8 mouse cellular contexts compared by ENCODE assay signal in the genomic region with DNA sequence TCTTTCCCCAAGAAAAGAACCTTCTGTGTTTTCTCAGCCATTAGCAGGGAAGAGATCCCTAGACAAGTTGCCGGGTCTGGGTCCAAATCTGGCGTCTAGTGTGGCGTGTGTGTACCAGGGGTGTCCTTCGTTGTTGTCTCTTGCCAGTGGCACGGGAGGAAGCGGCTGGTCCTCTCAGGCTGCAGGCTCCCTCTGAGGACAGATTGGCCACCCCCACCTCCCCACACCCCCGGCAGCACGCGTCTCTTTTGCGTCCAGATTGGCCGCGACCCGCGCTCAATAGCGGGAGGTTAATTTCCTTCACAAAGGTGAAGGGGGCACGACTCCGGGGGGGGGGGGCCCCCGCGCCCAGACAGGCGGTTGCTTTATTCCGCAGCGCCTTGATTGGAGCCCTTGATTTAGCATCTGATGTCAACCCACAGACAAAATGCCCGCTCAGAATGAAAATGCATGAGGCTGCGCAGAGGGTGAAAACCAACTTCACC. TPM values are rescaled to one million over a fixed set of nuclear protein-coding genes. Genes with fewer than 3 reads are reported as not detected.
A peak's percentile ranks its signal among the peaks of the same experiment; 100 is the strongest.
DNase-seq lines count a peak whose midpoint lies in the region; ATAC-seq lines count a peak whose summit lies in the region.

No protein-coding gene starts in this region.

- no peaks in the 10 kb centered on the region for H3K36me3 ChIP-seq in kidney, embryonic 16.5 days (ENCODE audit: insufficient read depth, low read length)
- H3K36me3 ChIP-seq in hindbrain, embryonic 13.5 days, result no peaks in the 10 kb centered on the region
- no peaks in the 10 kb centered on the region for H3K36me3 ChIP-seq in midbrain, embryonic 16.5 days (ENCODE audit: control insufficient read depth, insufficient read depth, low read length)

- no peak for ATAC-seq in kidney, embryonic 16.5 days (ENCODE audit: low FRiP score, low TSS enrichment)
- no peak for ATAC-seq in hindbrain, embryonic 13.5 days (ENCODE audit: low FRiP score)
- no peak for ATAC-seq in midbrain, embryonic 16.5 days

- H3K9me3 ChIP-seq in kidney, embryonic 16.5 days (ENCODE audit: low read length), result no peaks in the 10 kb centered on the region
- no peaks in the 10 kb centered on the region for H3K9me3 ChIP-seq in hindbrain, embryonic 13.5 days
- H3K9me3 ChIP-seq in midbrain, embryonic 16.5 days (replicated peaks; ENCODE audit: control insufficient read depth, low read length, poor library complexity, severe bottlenecking), result no peaks in the 10 kb centered on the region

- no peak overlapping the region for H3K9ac ChIP-seq in kidney, embryonic 16.5 days (replicated peaks; ENCODE audit: low read length)
- H3K9ac ChIP-seq in hindbrain, embryonic 13.5 days, result peak overlapping the region; percentile 95
- peak overlapping the region; percentile 90 for H3K9ac ChIP-seq in midbrain, embryonic 16.5 days (ENCODE audit: low read depth, low read length)

- H3K4me2 ChIP-seq in kidney, embryonic 16.5 days (replicated peaks; ENCODE audit: low read depth, low read length), result peak overlapping the region; percentile 94
- H3K4me2 ChIP-seq in hindbrain, embryonic 13.5 days, result peak overlapping the region; percentile 90
- H3K4me2 ChIP-seq in midbrain, embryonic 16.5 days (ENCODE audit: low read length), result peak overlapping the region; percentile 90

- no peak for DNase-seq in kidney, postnatal 14 days
- peak; percentile 72 for DNase-seq in embryo, embryonic 11 days
- no peak for DNase-seq in thymus, postnatal 10 days (ENCODE audit: low spot score in 2 of 2)
- no peak for DNase-seq in frontal cortex, postnatal 36 days (ENCODE audit: low spot score in 2 of 2)
- no peak for DNase-seq in adipocyte (ENCODE audit: low spot score)

- H3K27ac ChIP-seq in kidney, embryonic 16.5 days (ENCODE audit: low read length), result no peak overlapping the region
- H3K27ac ChIP-seq in hindbrain, embryonic 13.5 days, result peak overlapping the region; percentile 97
- H3K27ac ChIP-seq in midbrain, embryonic 16.5 days (ENCODE audit: low read length), result peak overlapping the region; percentile 95

- under 1% methylated on average over 24 of the region's 24 CpGs for WGBS in kidney, embryonic 16.5 days
- WGBS in hindbrain, embryonic 13.5 days, result 1% methylated on average over 24 of the region's 24 CpGs
- WGBS in midbrain, embryonic 16.5 days, result 1% methylated on average over 24 of the region's 24 CpGs

- H3K27me3 ChIP-seq in kidney, embryonic 16.5 days (ENCODE audit: insufficient read depth, low read length), result peaks cover 91% of the 10 kb centered on the region
- H3K27me3 ChIP-seq in hindbrain, embryonic 13.5 days, result peaks cover 47% of the 10 kb centered on the region
- no peaks in the 10 kb centered on the region for H3K27me3 ChIP-seq in midbrain, embryonic 16.5 days (ENCODE audit: control insufficient read depth, insufficient read depth, low read depth, low read length)

- H3K4me3 ChIP-seq in kidney, embryonic 16.5 days (ENCODE audit: low read length), result peak overlapping the region; percentile 55
- H3K4me3 ChIP-seq in hindbrain, embryonic 13.5 days, result peak overlapping the region; percentile 76
- H3K4me3 ChIP-seq in midbrain, embryonic 16.5 days (ENCODE audit: low read depth, low read length), result peak overlapping the region; percentile 81

- peaks cover 41% of the 10 kb centered on the region for H3K4me1 ChIP-seq in kidney, embryonic 16.5 days (ENCODE audit: insufficient read depth, low read length)
- peaks cover 75% of the 10 kb centered on the region for H3K4me1 ChIP-seq in hindbrain, embryonic 13.5 days (replicated peaks)
- H3K4me1 ChIP-seq in midbrain, embryonic 16.5 days (ENCODE audit: control insufficient read depth, insufficient read depth, low read length), result peaks cover 38% of the 10 kb centered on the region

RNA-seq across cellular contexts. Expression of a gene that starts 1.1 kb away (rescaled TPM):
- not detected in 2 replicates for polyA plus RNA-seq in kidney, embryonic 16.5 days (2015; fragmentation: Nextera tagmentation; extraction: Ambion mirVana)
- polyA plus RNA-seq in hindbrain, embryonic 13.5 days (2015; fragmentation: Nextera tagmentation; extraction: Ambion mirVana), result 4.0 and 4.8 TPM in 2 replicates
- polyA plus RNA-seq in midbrain, embryonic 16.5 days (2015; fragmentation: Nextera tagmentation; extraction: Ambion mirVana), result 2.7 TPM in 2 replicates
